In genomic region chr5:41707115-41708015, GRCm38 (mm10) we compare ENCODE assay signal across 8 mouse cellular contexts. TPM values are rescaled to one million over a fixed set of nuclear protein-coding genes. Genes with fewer than 3 reads are reported as not detected.
DNase-seq lines count a peak whose midpoint lies in the region; TF ChIP-seq lines count a peak whose summit lies in the region.

No protein-coding gene starts in this region.

- TF ChIP-seq POLR2A in kidney, adult 2 months (IDR thresholded peaks at IDR 0.05; ENCODE audit: low read depth, low read length): no peak
- no peak for TF ChIP-seq POLR2A in spleen, adult 2 months (IDR thresholded peaks at IDR 0.05; ENCODE audit: low read depth, low read length)

- peaks cover 13% of the 10 kb centered on the region for H3K4me1 ChIP-seq in embryonic facial prominence, embryonic 10.5 days
- H3K4me1 ChIP-seq in kidney, adult 2 months (ENCODE audit: control insufficient read depth, insufficient read depth, low read length): no peaks in the 10 kb centered on the region; the same call in 1 of the 2 replicates
- H3K4me1 ChIP-seq in limb, embryonic 10.5 days: peaks cover 8% of the 10 kb centered on the region
- peaks cover 26% of the 10 kb centered on the region for H3K4me1 ChIP-seq in midbrain, embryonic 10.5 days
- 0 out of 2 replicates have a peak, but pooled peaks cover 4% of the 10 kb centered on the region for H3K4me1 ChIP-seq in spleen, adult 2 months (ENCODE audit: control insufficient read depth, insufficient read depth, insufficient read length)

- DNase-seq in 3T3-L1 (ENCODE audit: low read depth, low spot score): peak; percentile 79
- DNase-seq in adrenal gland, adult 18-20 months (ENCODE audit: low spot score in 2 of 2): peak; percentile 38 to 71
- no peak for DNase-seq in embryonic facial prominence, embryonic 10.5 days (ENCODE audit: low spot score)
- peak; percentile 25 to 40 for DNase-seq in heart, adult 18-20 months
- DNase-seq in kidney, adult 2 months: peak; percentile 34
- DNase-seq in limb, embryonic 10.5 days (ENCODE audit: low spot score): peak; percentile 82
- no peak for DNase-seq in midbrain, embryonic 10.5 days (ENCODE audit: low spot score)
- no peak for DNase-seq in spleen, adult 2 months (ENCODE audit: low read depth in 1 of 2, low spot score in 2 of 2)

- no peak for TF ChIP-seq CTCF in kidney, adult 2 months (conservative IDR thresholded peaks at IDR 0.05; ENCODE audit: insufficient read depth, insufficient read length, low read depth, low read length)
- no peak for TF ChIP-seq CTCF in spleen, adult 2 months (IDR thresholded peaks at IDR 0.05; ENCODE audit: extremely low read depth, insufficient read depth, insufficient read length, insufficient replicate concordance)

- H3K4me3 ChIP-seq in embryonic facial prominence, embryonic 10.5 days: peak overlapping the region; percentile 95
- H3K4me3 ChIP-seq in kidney, adult 2 months (ENCODE audit: insufficient read depth, low read depth, low read length): peak overlapping the region; percentile 72
- H3K4me3 ChIP-seq in limb, embryonic 10.5 days: peak overlapping the region; percentile 72
- H3K4me3 ChIP-seq in midbrain, embryonic 10.5 days: peak overlapping the region; percentile 94
- peak overlapping the region; percentile 99 for H3K4me3 ChIP-seq in spleen, adult 2 months (ENCODE audit: extremely low read depth, insufficient read depth, insufficient read length)

- no peaks in the 10 kb centered on the region for H3K9me3 ChIP-seq in embryonic facial prominence, embryonic 10.5 days
- H3K9me3 ChIP-seq in limb, embryonic 10.5 days (replicated peaks): no peaks in the 10 kb centered on the region
- no peaks in the 10 kb centered on the region for H3K9me3 ChIP-seq in midbrain, embryonic 10.5 days (replicated peaks)

- H3K27ac ChIP-seq in embryonic facial prominence, embryonic 10.5 days (replicated peaks): peak overlapping the region; percentile 94
- H3K27ac ChIP-seq in kidney, adult 2 months (ENCODE audit: insufficient read depth, low read depth, low read length): peak overlapping the region; percentile 37
- H3K27ac ChIP-seq in limb, embryonic 10.5 days: peak overlapping the region; percentile 88
- H3K27ac ChIP-seq in midbrain, embryonic 10.5 days (replicated peaks): peak overlapping the region; percentile 97
- H3K27ac ChIP-seq in spleen, adult 2 months (ENCODE audit: insufficient read depth, low read length): peak overlapping the region; percentile 62

- no peaks in the 10 kb centered on the region for H3K27me3 ChIP-seq in embryonic facial prominence, embryonic 10.5 days (replicated peaks; ENCODE audit: low read depth, poor library complexity, severe bottlenecking)
- no peaks in the 10 kb centered on the region for H3K27me3 ChIP-seq in kidney, adult 2 months (replicated peaks; ENCODE audit: control insufficient read depth, insufficient read depth, low read length)
- no peaks in the 10 kb centered on the region for H3K27me3 ChIP-seq in limb, embryonic 10.5 days (ENCODE audit: low read depth, poor library complexity, severe bottlenecking)
- no peaks in the 10 kb centered on the region for H3K27me3 ChIP-seq in midbrain, embryonic 10.5 days (ENCODE audit: low read depth, poor library complexity, severe bottlenecking)
- no peaks in the 10 kb centered on the region for H3K27me3 ChIP-seq in spleen, adult 2 months (ENCODE audit: control insufficient read depth, insufficient read depth, low read length)

- WGBS in embryonic facial prominence, embryonic 10.5 days: under 1% methylated on average over 63 of the region's 63 CpGs
- under 1% methylated on average over 63 of the region's 63 CpGs for WGBS in kidney, adult 2 months
- under 1% methylated on average over 63 of the region's 63 CpGs for WGBS in limb, embryonic 10.5 days
- under 1% methylated on average over 63 of the region's 63 CpGs for WGBS in midbrain, embryonic 10.5 days
- WGBS in spleen, adult 2 months: under 1% methylated on average over 62 of the region's 63 CpGs

- no peaks in the 10 kb centered on the region for H3K36me3 ChIP-seq in embryonic facial prominence, embryonic 10.5 days (replicated peaks)
- H3K36me3 ChIP-seq in kidney, adult 2 months (ENCODE audit: control insufficient read depth, insufficient read depth, low read length): no peaks in the 10 kb centered on the region
- no peaks in the 10 kb centered on the region for H3K36me3 ChIP-seq in limb, embryonic 10.5 days
- H3K36me3 ChIP-seq in midbrain, embryonic 10.5 days: no peaks in the 10 kb centered on the region
- no peaks in the 10 kb centered on the region; the same call in 1 of the 2 replicates for H3K36me3 ChIP-seq in spleen, adult 2 months (ENCODE audit: control insufficient read depth, insufficient read depth, low read length)

RNA-seq across cellular contexts. Expression of gene Rab28, which starts 0.6 kb away (rescaled TPM):
- total RNA-seq in adrenal gland, adult 18-20 months (2021): 10 to 100 TPM; 50.6 to 53.8 TPM
- polyA plus RNA-seq in embryonic facial prominence, embryonic 10.5 days (2016; fragmentation: Nextera tagmentation; extraction: Ambion mirVana): 66.5 and 67.6 TPM in 2 replicates
- 100 to 1,000 TPM in 1 of 2 experiments, 10 to 100 TPM in 1; 96.6 to 108 TPM for total RNA-seq in heart, adult 18-20 months (2021)
- 26.5 and 27.2 TPM in 2 replicates for polyA plus RNA-seq in kidney, adult 2 months (2012; rRNA removed)
- polyA plus RNA-seq in limb, embryonic 10.5 days (2016; fragmentation: Nextera tagmentation; extraction: Ambion mirVana): 54.3 and 63.2 TPM in 2 replicates
- polyA plus RNA-seq in midbrain, embryonic 10.5 days (2016; fragmentation: Nextera tagmentation; extraction: Ambion mirVana): 78.6 and 84.8 TPM in 2 replicates
- 13.9 and 20.4 TPM in 2 replicates for polyA plus RNA-seq in spleen, adult 2 months (2012; rRNA removed)

RNA-seq across cellular contexts. Expression of gene Nkx3-2, which starts 56.9 kb away (rescaled TPM):
- total RNA-seq in adrenal gland, adult 18-20 months (2021): under 1 TPM in 1 of 2 experiments, not detected in 1; 0.17 TPM
- 1.9 and 2.2 TPM in 2 replicates for polyA plus RNA-seq in embryonic facial prominence, embryonic 10.5 days (2016; fragmentation: Nextera tagmentation; extraction: Ambion mirVana)
- not detected for total RNA-seq in heart, adult 18-20 months (2021)
- polyA plus RNA-seq in kidney, adult 2 months (2012; rRNA removed): not detected in 2 replicates
- 0.11 and 0.50 TPM in 2 replicates for polyA plus RNA-seq in limb, embryonic 10.5 days (2016; fragmentation: Nextera tagmentation; extraction: Ambion mirVana)
- 0.17 and 0.40 TPM in 2 replicates for polyA plus RNA-seq in midbrain, embryonic 10.5 days (2016; fragmentation: Nextera tagmentation; extraction: Ambion mirVana)
- 4.6 and 5.2 TPM in 2 replicates for polyA plus RNA-seq in spleen, adult 2 months (2012; rRNA removed)

Comparison
In these comparisons a context has a peak if more than half of its experiments do, and no peak if none do; other contexts are left out.
1. DNase-seq: peak in 3T3-L1 (single experiment), adrenal gland, adult 18-20 months (2 of 2), heart, adult 18-20 months (2 of 2), kidney, adult 2 months (single experiment) and limb, embryonic 10.5 days (single experiment); none in embryonic facial prominence, embryonic 10.5 days (single experiment), midbrain, embryonic 10.5 days (single experiment) and spleen, adult 2 months (0 of 2).
2. H3K27ac ChIP-seq: peak in every context shown above with its lines; median percentile 97 in midbrain, embryonic 10.5 days; 94 in embryonic facial prominence, embryonic 10.5 days; 88 in limb, embryonic 10.5 days; 62 in spleen, adult 2 months; 37 in kidney, adult 2 months.
3. Peak in every context shown above with its lines, with median percentiles within 50 percentile points of each other: H3K4me3 ChIP-seq.